Mouse (Mus musculus) gastrocnemius, adult 8-10 months (tissue): ENCODE results near the gene Dmrt1. TPM values are rescaled to one million over a fixed set of nuclear protein-coding genes. Genes with fewer than 3 reads are reported as not detected.
"Not testable (repeated sequence)": the region's sequence is repeated elsewhere in the genome, so short reads cannot be mapped to it uniquely, and the experiment has no call there.

ENCODE experiments used
- DNase-seq, 2 experiments: peaks; one replicate each; pipeline ENCODE4 v3.0.0; 2022; ENCODE audit warnings: low spot score in 2 of 2
- total RNA-seq, 4 experiments: library from RNA; stranded (reverse); gene quantifications; 2 replicates each; pipeline ENCODE4 v1.2.4; 2022

The Dmrt1 gene
- total RNA-seq, result not detected

GRCm38 (mm10) chr19:25505360-25506196 lies at the start of gene Dmrt1:
TSS of gene Dmrt1 (plus strand) at chr19:25505618.
- no peak for DNase-seq

- DNase-seq, result no peak
Observed at GRCm38 (mm10) chr19:25460760-25461159, 44.7 kb upstream of the Dmrt1 start.

DNA sequence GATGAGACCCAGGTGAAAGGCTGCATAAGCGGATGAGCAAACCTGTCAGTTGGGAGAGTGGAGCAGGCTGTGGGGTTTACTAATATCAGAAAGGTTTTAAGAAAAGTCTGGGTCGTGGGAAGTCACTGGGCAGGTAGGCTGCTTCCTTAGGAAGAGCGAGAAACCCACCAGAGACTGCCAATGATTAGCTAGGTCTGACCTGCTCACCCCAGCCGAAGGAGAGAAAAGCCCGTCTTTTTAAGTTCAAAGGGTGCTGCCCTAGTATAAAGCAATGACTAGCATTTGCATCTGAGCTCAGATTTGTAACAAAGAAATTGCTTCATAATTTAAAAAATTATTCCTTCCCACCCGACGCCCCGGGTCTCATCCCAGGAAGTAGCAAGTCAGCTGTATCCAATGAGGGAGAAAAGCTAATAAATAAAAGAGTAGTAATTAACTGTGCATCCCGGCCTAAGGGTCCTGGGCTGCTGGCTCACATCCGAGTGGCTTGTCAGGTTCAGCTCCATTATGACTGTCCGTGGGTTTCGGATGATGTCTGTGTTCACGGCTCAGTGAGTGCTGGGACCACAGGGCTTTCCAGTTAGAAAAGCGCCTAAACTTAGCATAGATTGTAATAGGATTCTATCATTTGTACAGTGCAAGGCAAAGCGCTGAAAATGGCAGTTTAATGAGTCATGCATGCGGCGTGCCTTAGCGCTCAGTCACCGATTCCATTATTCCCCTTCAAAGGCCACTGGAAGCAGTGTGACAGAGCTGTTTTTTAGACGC lies 43.7 kb upstream of the Dmrt1 start:
- no peak for DNase-seq

- not testable (repeated sequence) for DNase-seq
Observed at GRCm38 (mm10) chr19:25475806-25476205, 29.6 kb upstream of the Dmrt1 start.

GRCm38 (mm10) chr19:25479152-25479669 lies 26.2 kb upstream of the Dmrt1 start:
- DNase-seq, result no peak

DNA sequence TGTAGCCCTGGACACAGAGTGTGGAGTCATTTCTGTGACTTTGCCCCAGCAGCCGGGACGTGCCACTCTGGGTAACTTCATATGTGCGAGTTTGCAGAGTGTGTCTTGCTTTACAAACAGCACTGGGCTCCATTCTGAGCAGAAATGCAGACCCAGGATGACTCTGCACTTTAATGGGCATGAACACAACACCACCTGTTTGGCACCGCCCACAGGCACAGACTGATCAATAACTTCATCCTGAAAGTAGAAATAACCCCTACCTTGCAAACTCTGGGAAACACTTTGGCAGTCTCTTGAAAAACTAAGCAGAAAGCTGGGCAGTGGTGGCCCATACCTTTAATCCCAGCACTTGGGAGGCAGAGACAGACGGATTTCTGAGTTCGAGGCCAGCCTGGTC lies 24.6 kb upstream of the Dmrt1 start:
- DNase-seq, result no peak

DNA sequence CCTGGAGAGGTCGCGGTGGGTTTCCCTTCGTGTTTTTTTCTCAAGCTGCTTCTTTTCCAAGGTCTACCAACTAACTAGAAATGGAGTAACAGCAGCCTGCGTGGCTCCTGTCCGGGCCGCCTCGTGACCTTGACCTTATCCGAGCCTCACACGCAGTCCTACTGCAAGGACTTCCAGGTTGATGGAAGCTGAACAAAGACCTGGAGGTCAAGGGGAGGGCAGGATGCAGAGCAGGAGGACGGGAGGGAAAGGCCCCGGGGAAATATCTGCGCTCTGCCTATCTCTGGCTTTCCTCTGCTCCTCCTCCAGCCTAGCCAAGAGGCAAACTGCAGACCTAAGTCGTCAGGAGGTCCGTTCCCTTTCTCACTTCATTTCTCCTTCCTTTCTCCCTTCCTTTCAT lies 18.9 kb upstream of the Dmrt1 start:
- no peak for DNase-seq

DNA sequence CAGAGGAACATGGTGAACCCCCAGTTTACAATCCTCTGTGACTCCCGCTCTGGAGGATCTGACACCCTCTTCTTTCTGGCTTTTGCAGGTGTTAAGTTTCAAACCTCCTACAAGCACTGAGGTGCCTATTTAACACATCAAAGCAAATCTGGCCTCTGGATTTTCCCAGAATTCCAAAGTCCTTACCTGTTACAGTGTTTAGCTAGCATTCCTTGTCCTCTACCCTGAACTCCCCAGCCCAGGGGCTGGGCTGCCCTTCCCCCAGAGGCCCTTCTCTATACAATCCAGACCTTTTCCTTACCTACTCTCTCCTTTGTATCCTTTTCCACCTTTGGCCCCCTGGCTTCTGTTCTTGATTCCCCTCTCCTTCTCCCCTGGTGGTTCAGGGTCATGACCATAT lies 18.1 kb upstream of the Dmrt1 start:
- no peak for DNase-seq

GRCm38 (mm10) chr19:25488546-25488945 lies 16.9 kb upstream of the Dmrt1 start:
- DNase-seq, result no peak

DNA sequence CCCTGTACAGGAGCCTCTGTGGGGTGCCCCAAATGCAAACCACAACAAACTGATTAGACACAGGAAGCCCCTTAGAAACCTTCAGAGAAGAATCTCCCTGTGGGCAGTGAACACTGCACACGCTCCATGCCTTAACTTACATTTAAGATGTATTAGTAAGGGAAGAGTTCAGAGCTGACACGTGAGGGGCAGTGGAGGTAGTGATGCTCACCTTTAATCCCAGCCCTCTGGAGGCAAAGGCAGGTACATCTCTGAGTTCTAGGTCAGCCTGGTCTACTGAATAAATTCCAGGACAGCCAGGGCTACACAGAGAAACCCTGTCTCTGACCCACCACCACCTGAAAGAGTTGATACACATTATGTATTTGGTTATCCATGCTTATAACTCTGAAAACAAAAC lies 15.9 kb upstream of the Dmrt1 start:
- DNase-seq, result no peak

- DNase-seq, result no peak
Observed at GRCm38 (mm10) chr19:25497434-25497833, 8.0 kb upstream of the Dmrt1 start.

DNA sequence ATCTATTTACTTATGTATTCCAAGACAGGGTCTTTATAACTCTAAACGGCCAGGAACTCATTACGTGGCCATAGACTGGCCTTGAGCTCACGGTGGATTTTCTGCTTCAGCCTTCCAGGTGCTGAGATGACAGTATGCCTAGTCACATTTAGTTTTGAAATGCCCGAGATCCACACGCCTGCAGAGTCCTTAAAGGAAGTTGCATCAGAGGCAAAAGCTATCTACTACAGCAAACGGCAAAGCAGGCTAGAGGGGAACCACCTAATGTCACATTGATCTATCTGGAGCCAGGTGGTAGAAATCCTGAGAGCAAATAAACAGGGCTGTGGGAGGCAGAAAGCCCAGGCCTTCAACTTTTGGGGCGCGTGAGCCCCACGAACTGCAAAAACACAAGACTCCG lies 540 bp upstream of the Dmrt1 start:
- DNase-seq, result no peak

GRCm38 (mm10) chr19:25506616-25507015 lies 1.2 kb downstream of the Dmrt1 start:
- no peak for DNase-seq

- no peak for DNase-seq
Observed at GRCm38 (mm10) chr19:25514986-25515530, 9.6 kb downstream of the Dmrt1 start.

- DNase-seq, result no peak
Observed at GRCm38 (mm10) chr19:25524156-25524555, 18.7 kb downstream of the Dmrt1 start.

DNA sequence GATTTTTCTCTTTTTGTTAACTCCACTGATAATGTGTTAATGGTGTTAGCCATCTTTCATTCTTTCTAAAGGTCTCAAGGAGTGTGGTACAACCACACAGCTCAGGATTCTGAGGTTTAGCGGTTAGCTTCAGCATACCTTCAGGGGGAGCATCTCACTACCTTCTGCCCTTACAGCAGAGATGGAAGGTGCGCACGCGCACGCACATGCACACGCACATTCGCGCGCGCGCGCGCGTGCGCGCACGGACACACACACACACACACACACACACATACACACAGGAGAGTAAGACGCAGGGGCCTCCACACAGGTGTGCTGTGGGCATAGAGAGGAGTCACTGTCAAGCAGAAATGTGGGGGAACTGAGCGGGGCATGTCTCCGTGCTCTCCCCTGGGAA lies 20.3 kb downstream of the Dmrt1 start:
- no peak for DNase-seq

- DNase-seq, result no peak
Observed at GRCm38 (mm10) chr19:25529673-25530072, 24.3 kb downstream of the Dmrt1 start.

DNA sequence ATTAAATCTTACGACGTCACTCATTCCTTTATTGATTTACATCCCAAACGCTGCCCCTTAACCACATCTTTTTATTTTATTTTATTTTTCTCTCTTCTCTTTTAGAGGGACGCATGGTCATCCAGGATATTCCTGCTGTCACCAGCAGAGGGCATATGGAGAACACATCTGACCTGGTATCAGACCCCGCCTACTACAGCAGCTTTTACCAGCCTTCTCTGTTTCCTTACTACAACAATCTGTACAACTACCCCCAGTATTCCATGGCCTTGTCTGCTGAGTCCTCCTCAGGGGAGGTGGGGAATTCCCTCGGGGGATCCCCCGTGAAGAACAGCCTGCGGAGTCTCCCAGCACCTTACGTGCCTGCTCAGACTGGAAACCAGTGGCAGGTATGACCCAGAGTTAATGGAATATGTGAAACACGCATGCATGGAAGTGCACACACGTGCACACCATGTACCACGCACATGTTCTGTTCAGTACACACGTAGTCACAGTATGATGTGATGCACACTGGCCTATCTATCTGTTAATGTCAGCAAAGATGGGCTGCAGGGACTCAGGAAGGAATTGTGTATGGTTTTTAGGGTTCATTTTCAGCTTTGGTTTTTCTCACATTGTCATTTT lies 40.4 kb downstream of the Dmrt1 start:
- DNase-seq, result peak in 1 of 2 experiments; percentile 13

GRCm38 (mm10) chr19:25547086-25547643 lies 41.7 kb downstream of the Dmrt1 start:
- no peak for DNase-seq

DNA sequence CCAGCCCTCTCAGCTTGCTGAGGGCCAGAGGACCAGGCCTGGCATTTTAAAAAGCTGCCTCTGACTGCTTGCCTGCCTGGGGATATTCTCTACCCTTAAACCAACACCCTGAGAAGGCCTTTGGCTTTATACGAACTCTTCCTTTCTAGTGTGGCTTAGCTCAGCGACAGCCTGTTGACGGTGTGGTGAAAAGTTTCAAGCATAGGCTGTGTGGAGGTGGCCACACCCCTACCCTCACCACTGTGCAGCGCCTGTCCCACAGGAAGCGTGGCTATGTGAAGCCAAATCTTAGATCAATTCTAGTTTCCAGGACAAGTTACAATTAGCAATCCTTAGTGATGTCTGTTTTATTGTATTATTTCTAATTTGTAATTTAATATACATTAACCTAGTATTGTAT lies 44.9 kb downstream of the Dmrt1 start:
- no peak for DNase-seq

GRCm38 (mm10) chr19:25551053-25551452 lies 45.6 kb downstream of the Dmrt1 start:
- DNase-seq, result no peak
